Mouse (Mus musculus) liver, embryonic 11.5 days (tissue): ENCODE results near the gene Emcn. TPM values are rescaled to one million over a fixed set of nuclear protein-coding genes. Genes with fewer than 3 reads are reported as not detected.
A peak's percentile ranks its signal among the peaks of the same experiment; 100 is the strongest.

Source experiments
- ATAC-seq: fragments of 200-750 bp; cut with Nextera tagmentation; replicated peaks from 2 replicates; pipeline ENCODE4 v1.8.0; 2017; ENCODE audit warnings: moderate number of reproducible peaks, mild to moderate bottlenecking, moderate TSS enrichment, moderate library complexity; ENCODE audit not compliant: low FRiP score
- DNase-seq: peaks from one replicate; pipeline ENCODE4 v3.0.0-alpha.2; 2017; ENCODE audit warnings: low spot score
- H3K27ac ChIP-seq: fragments of 300-500 bp; sonication (generic); 2 replicates; pipeline ENCODE4 v1.5.1; 2014; ENCODE audit warnings: mild to moderate bottlenecking, low read depth, low read length, control low read depth
- H3K27me3 ChIP-seq: fragments of 300-500 bp; sonication (generic); replicated peaks from 2 replicates; pipeline ENCODE4 v1.6.1; 2014; ENCODE audit warnings: low read length, mixed read lengths; ENCODE audit not compliant: control insufficient read depth, insufficient read depth
- H3K36me3 ChIP-seq: fragments of 300-500 bp; sonication (generic); 2 replicates; pipeline ENCODE4 v1.6.1; 2014; ENCODE audit warnings: mild to moderate bottlenecking, low read length, moderate library complexity, mixed read lengths; ENCODE audit not compliant: control insufficient read depth, insufficient read depth
- H3K4me1 ChIP-seq: fragments of 300-500 bp; sonication (generic); replicated peaks from 2 replicates; pipeline ENCODE4 v1.6.1; 2014; ENCODE audit warnings: low read length, mixed read lengths; ENCODE audit not compliant: control insufficient read depth, insufficient read depth
- H3K4me2 ChIP-seq: fragments of 300-500 bp; sonication (generic); 2 replicates; pipeline ENCODE4 v1.6.1; 2014; ENCODE audit warnings: mild to moderate bottlenecking, control low read depth, moderate library complexity
- H3K4me3 ChIP-seq: fragments of 300-500 bp; sonication (generic); 2 replicates; pipeline ENCODE4 v1.5.1; 2014; ENCODE audit warnings: low read depth, low read length, control low read depth
- H3K9ac ChIP-seq: fragments of 300-500 bp; sonication (generic); 2 replicates; pipeline ENCODE4 v1.6.1; 2014; ENCODE audit warnings: low read depth, low read length, control low read depth
- H3K9me3 ChIP-seq: fragments of 300-500 bp; sonication (generic); 2 replicates; pipeline ENCODE4 v1.6.1; 2016; ENCODE audit warnings: low read length, inconsistent platforms, mixed read lengths; ENCODE audit not compliant: control insufficient read depth
- WGBS: fragments of 180-500 bp; shearing (Covaris S2); extraction: QIAGEN DNeasy Blood & Tissue Kit; methylation state at CpG from one replicate; pipeline ENCODE4 v1.1.7; 2014; 5-methylcytosine and 5-hydroxymethylcytosine counted together
- polyA plus RNA-seq: library from polyadenylated mRNA; unstranded; fragments of >200 nt; fragmentation: Nextera tagmentation; extraction: Ambion mirVana; gene quantifications from 2 replicates; pipeline ENCODE4 v1.2.1, GENCODE M21; 2014

The Emcn gene
- 11.6 and 11.8 TPM in 2 replicates for polyA plus RNA-seq

DNA sequence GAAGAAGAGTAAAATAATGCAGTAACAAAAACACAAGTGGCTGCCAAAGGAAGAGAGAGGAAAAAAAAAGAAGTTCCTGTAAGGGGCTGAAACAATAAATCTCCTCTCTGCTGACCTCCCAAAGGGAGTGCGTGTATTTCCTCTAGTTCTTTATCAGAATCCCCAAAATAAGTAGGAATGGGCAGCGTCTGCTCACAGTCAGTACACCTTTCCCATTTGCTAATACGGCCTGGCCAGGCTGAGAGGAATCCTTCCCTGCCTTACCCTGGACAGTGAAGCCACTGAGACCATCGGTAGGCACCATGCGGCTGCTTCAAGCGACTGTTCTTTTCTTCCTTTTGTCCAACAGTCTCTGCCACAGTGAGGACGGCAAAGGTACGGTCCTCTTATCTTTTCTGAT is at the start of gene Emcn:
Gene Emcn, plus strand, starts transcription at position 130 of the 400 bp plus-strand sequence.
- WGBS: 57% methylated on average over 8 of the region's 8 CpGs
- H3K36me3 ChIP-seq: no peaks in the 10 kb centered on the region
- no peak within 1 kb of the TSS for H3K27ac ChIP-seq
- H3K9me3 ChIP-seq: no peaks in the 10 kb centered on the region
- DNase-seq: no peak
- H3K27me3 ChIP-seq: no peaks in the 10 kb centered on the region
- no peak for ATAC-seq
- H3K9ac ChIP-seq: no peak within 1 kb of the TSS
- H3K4me1 ChIP-seq: no peaks in the 10 kb centered on the region
- H3K4me2 ChIP-seq: no peak within 1 kb of the TSS
- H3K4me3 ChIP-seq: 0 out of 2 replicates have a peak within 1 kb of the TSS, but pooled peaks have one; percentile 2

- no peaks in the 10 kb centered on the region for H3K4me1 ChIP-seq
- H3K36me3 ChIP-seq: no peaks in the 10 kb centered on the region
- no peak overlapping the region for H3K4me3 ChIP-seq
- H3K27me3 ChIP-seq: no peaks in the 10 kb centered on the region
- no peaks in the 10 kb centered on the region for H3K9me3 ChIP-seq
- 17% methylated on average over 6 of the region's 6 CpGs for WGBS
- ATAC-seq (peak; percentile 51; the same call in 1 of the 2 replicates), DNase-seq (no peak)
- no peak overlapping the region for H3K27ac ChIP-seq
- peak overlapping the region; percentile 19 for H3K4me2 ChIP-seq
- H3K9ac ChIP-seq: no peak overlapping the region
These were observed 47.7 kb upstream of the Emcn start for GRCm38 (mm10) chr3:137293174-137293591.

DNA sequence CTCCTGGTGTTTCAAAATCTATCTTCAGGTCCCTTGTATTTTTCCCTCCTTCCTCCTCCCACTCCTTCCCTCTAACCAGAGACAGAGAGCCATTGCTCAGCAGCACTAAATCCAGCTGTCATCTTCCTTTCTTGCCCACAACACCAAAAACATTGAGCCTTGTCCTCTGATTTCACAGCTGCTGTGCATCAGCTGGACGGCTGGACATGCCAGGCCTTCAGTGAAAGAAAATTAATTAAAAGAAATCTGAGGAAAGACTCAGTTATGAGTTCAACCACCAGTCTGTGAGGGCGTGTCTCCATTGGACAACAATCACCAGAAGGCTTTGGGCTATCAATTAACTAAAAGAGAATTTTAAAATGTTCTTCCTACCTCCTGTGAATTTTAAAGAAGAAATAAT is 42.6 kb upstream of the Emcn start:
- Histone ChIP-seq H3K4me1 (no peaks in the 10 kb centered on the region), H3K4me2 (no peak overlapping the region), H3K9ac (no peak overlapping the region), H3K9me3 (no peaks in the 10 kb centered on the region), H3K4me3 (no peak overlapping the region), H3K27me3 (no peaks in the 10 kb centered on the region), H3K36me3 (no peaks in the 10 kb centered on the region), H3K27ac (no peak overlapping the region)
- WGBS: 76% methylated on average over 2 of the region's 2 CpGs
- DNase-seq (no peak), ATAC-seq (no peak)

DNA sequence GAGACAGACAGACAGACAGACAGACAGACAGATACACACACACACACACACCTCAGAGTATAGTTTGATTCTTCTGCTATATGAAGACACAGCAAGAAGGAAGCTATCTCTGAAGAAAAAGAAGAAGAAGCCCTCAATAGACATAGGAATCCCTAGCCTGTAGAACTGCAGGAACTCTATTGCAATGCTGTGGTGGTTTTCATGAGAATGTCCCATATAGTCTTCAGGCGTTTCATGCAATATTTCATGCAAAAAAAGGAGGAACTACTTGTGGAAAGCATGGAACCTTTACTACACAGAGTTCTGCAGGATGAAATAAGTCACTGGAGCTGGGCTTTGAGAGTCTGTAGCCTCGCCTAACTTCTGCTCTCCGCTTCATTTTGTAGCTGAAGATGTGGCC is 40.7 kb upstream of the Emcn start:
- Histone ChIP-seq H3K9ac (no peak overlapping the region), H3K4me1 (no peaks in the 10 kb centered on the region), H3K9me3 (no peaks in the 10 kb centered on the region), H3K4me2 (no peak overlapping the region), H3K27ac (no peak overlapping the region), H3K27me3 (no peaks in the 10 kb centered on the region), H3K36me3 (no peaks in the 10 kb centered on the region), H3K4me3 (no peak overlapping the region)
- WGBS: 57% methylated on average over 3 of the region's 3 CpGs
- DNase-seq (no peak), ATAC-seq (no peak)

DNA sequence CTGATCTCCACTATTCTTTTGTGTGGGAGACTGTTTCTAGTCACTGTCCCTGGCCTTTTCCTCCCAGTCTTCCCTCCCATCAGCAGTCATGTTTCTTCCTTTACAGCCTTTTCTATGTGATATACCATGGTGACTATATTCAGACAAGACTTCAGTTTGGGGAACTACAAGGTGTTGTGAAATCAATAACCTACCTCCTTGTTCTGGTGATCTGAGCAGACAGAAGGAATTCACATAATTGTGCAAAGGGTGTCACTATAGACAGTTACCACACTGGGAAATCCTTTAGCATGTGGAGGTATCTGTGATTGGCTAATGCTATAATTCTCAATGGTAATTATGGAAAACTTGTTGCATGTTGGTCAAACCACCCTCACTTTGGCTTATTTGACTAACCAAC is 39.7 kb upstream of the Emcn start:
- Histone ChIP-seq H3K4me3 (no peak overlapping the region), H3K36me3 (no peaks in the 10 kb centered on the region), H3K27me3 (no peaks in the 10 kb centered on the region), H3K9ac (no peak overlapping the region), H3K27ac (no peak overlapping the region), H3K9me3 (no peaks in the 10 kb centered on the region), H3K4me1 (no peaks in the 10 kb centered on the region), H3K4me2 (no peak overlapping the region)
- no peak for ATAC-seq
- DNase-seq: no peak

GRCm38 (mm10) chr3:137302804-137303203 is 38.1 kb upstream of the Emcn start:
- H3K9ac ChIP-seq: no peak overlapping the region
- no peak overlapping the region for H3K4me3 ChIP-seq
- WGBS: 75% methylated on average over 4 of the region's 4 CpGs
- no peaks in the 10 kb centered on the region for H3K9me3 ChIP-seq
- DNase-seq (no peak), ATAC-seq (no peak)
- H3K27ac ChIP-seq: no peak overlapping the region
- H3K4me2 ChIP-seq: no peak overlapping the region
- H3K27me3 ChIP-seq: no peaks in the 10 kb centered on the region
- H3K36me3 ChIP-seq: no peaks in the 10 kb centered on the region
- H3K4me1 ChIP-seq: no peaks in the 10 kb centered on the region

DNA sequence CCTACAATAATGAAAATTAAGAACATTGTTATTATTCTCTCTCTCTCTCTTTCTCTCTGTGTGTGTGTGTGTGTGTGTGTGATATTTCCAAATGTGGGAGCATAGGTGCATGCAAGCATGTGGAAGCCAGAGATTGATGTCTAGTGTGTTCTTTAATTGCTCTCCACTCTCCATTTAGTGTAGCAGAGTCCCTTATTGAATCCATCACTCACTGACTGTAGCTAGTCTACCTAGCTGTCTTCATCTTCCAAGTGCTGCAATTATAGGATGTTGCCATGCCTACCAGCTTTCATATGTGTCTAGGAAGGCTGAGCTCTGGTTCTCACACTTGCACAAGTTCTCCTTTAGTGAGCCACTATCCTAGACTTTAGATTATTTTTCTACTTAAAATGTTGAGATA is 30.9 kb upstream of the Emcn start:
- Histone ChIP-seq H3K4me3 (no peak overlapping the region), H3K4me2 (no peak overlapping the region), H3K4me1 (no peaks in the 10 kb centered on the region), H3K9me3 (no peaks in the 10 kb centered on the region), H3K27me3 (no peaks in the 10 kb centered on the region), H3K9ac (no peak overlapping the region), H3K36me3 (no peaks in the 10 kb centered on the region), H3K27ac (no peak overlapping the region)
- ATAC-seq (no peak), DNase-seq (no peak)

DNA sequence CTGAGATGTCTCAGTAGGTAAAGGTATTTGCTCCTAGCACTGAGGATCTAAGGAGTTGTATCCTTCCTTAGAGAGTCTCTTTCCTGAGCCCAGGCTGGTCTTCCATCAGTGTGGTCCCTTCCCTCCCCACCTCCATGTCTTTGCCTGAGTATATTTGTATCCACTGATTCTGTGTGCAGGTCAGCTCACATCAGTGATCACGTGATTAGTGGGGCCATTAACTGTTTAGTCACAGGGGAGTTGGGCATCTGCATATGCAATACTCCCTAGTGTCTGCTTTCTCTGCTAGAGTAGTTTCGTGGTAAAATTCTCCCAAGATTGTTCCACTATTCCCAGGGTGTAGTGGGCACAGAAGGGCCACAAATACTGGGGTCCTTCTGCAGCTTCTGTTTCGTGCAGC is 28.3 kb upstream of the Emcn start:
- H3K9me3 ChIP-seq: no peaks in the 10 kb centered on the region
- no peak overlapping the region for H3K27ac ChIP-seq
- 67% methylated on average over 3 of the region's 3 CpGs for WGBS
- H3K4me2 ChIP-seq: no peak overlapping the region
- H3K4me3 ChIP-seq: no peak overlapping the region
- ATAC-seq (no peak), DNase-seq (no peak)
- H3K9ac ChIP-seq: no peak overlapping the region
- no peaks in the 10 kb centered on the region for H3K27me3 ChIP-seq
- H3K36me3 ChIP-seq: no peaks in the 10 kb centered on the region
- H3K4me1 ChIP-seq: no peaks in the 10 kb centered on the region

DNA sequence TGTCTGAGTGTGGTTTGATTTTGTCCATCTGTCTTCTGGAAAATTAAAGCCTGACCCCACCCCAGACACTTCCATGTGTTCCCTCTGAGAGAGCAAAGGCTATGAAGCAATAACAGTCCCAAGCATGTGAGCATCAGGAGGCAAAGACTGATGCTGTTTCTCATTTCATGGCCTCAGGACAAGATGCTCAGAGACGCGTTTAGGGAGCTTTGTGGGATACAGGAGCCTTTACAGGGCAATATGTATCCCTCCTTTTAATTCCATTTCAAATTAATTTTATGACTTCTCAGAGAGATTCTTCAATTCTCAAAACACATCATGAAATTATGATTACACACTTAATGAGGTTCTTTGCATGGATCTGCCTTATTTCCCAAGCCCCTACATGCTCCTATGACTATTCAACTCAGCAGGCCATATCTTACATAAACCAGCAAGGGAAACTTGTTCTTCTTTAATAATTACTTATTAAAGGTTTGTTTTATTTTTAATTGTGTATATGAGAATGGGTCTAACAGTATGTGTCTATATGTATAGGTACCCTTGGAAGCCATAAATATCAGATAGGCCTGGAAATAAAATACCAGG is 27.0 kb upstream of the Emcn start:
- DNase-seq (no peak), ATAC-seq (no peak)
- H3K9me3 ChIP-seq: no peaks in the 10 kb centered on the region

More for the DNA sequence above, 27.0 kb upstream of the Emcn start:
- no peaks in the 10 kb centered on the region for H3K4me1 ChIP-seq
- no peak overlapping the region for H3K4me2 ChIP-seq
- H3K9ac ChIP-seq: no peak overlapping the region
- H3K36me3 ChIP-seq: no peaks in the 10 kb centered on the region
- WGBS: 90% methylated on average over 2 of the region's 2 CpGs
- H3K27ac ChIP-seq: no peak overlapping the region
- no peak overlapping the region for H3K4me3 ChIP-seq
- H3K27me3 ChIP-seq: no peaks in the 10 kb centered on the region
